9 mouse cellular contexts compared by ENCODE assay signal in the genomic region with DNA sequence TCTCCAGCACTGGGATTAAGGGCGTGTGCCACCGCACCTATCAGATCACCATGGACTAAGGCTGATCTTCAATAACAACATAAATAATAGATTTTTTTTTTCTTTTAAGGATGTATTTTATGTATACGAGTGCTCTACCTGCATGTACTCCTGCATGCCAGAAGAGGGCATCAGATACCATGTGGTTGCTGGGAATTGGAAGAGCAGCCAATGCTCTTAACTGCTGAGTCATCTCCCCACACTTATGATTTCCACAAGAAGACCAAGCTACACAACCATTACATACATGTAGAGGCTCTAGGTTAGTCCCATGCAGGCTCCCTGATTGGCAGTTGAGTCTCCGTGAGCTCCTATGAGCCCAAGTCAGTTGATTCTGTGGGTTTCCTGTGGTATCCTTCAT. TPM values are rescaled to one million over a fixed set of nuclear protein-coding genes. Genes with fewer than 3 reads are reported as not detected.
DNase-seq lines count a peak whose midpoint lies in the region.
"Had no signal": no experiment of that assay in that cellular context is flagged by ENCODE, and none has a peak within 500 bp of the region (broad histone marks: within the 10 kb centered on the region; RNA-seq: fewer than 3 reads in every experiment).

No protein-coding gene starts in this region.

- intact Hi-C loops in left cerebral cortex, postnatal 14 days (cut with DNase I) = no loop called here
- intact Hi-C loops in left cerebral cortex, postnatal 36 days (cut with DNase I) = loop anchor here (5.0 kb wide), 1 partner anchor 238 kb away; no protein-coding TSS in a partner anchor

- DNase-seq in left cerebral cortex, postnatal 14 days (ENCODE audit: low spot score in 2 of 2) = peak; percentile 3 to 20
- no peak for DNase-seq in left cerebral cortex, postnatal 36 days (ENCODE audit: low spot score in 2 of 2)
- peak; percentile 10 for DNase-seq in MEL-GATA-1-ER (ENCODE audit: extremely low read depth, low read depth)
- peak; percentile 19 for DNase-seq in embryo, embryonic 10.5 days (ENCODE audit: low spot score)
- DNase-seq in lung, postnatal 10 days = peak; percentile 10
- DNase-seq in right cerebral cortex, postnatal 25 days = no peak
- DNase-seq in frontal cortex, postnatal 10 days (ENCODE audit: low spot score in 2 of 2) = no peak
- DNase-seq: thymus, adult 2 months had no signal

RNA-seq across cellular contexts. Expression of gene Gc, which starts 13.3 kb away (rescaled TPM):
- not detected for total RNA-seq in left cerebral cortex, postnatal 14 days (2021)
- not detected for total RNA-seq in left cerebral cortex, postnatal 36 days (2021)
- total RNA-seq: layer of hippocampus, postnatal 14 days had no signal

Comparison
In these comparisons a context has a peak if more than half of its experiments do, and no peak if none do; other contexts are left out.
1. DNase-seq: peak in left cerebral cortex, postnatal 14 days (2 of 2), MEL-GATA-1-ER (single experiment), embryo, embryonic 10.5 days (single experiment) and lung, postnatal 10 days (single experiment); none in left cerebral cortex, postnatal 36 days (0 of 2), right cerebral cortex, postnatal 25 days (single experiment) and frontal cortex, postnatal 10 days (0 of 2).